Mouse (Mus musculus): ENCODE measurements at regions not wholly inside any gene's neighbourhood (a gene's known extent, or its start where the extent isn't known, plus 50 kb on each side); places are given as distances from the start of the nearest gene placed in this dataset.

DNA sequence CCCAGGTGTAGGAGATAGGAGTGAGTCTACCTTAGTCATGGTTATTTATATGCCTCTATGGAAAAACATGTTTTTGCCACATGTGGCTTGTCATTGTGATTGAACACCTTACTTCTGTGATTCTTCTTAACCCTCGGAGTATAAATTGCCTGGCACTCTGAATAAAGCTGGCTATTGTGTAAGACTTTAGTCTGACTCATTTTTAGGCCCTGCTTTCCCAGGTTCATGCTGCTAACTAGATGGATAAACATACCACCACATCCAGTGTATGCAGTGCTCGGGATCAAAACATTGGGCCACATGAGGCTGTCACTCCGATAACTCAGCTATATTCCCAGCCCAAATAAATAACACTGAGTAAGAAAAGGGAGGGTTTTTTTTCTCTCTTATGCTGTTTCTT lies 287.2 kb downstream of the Gsdmc2 start:
- DNase-seq (ENCODE audit: low spot score in 2 of 2): no peak

DNA sequence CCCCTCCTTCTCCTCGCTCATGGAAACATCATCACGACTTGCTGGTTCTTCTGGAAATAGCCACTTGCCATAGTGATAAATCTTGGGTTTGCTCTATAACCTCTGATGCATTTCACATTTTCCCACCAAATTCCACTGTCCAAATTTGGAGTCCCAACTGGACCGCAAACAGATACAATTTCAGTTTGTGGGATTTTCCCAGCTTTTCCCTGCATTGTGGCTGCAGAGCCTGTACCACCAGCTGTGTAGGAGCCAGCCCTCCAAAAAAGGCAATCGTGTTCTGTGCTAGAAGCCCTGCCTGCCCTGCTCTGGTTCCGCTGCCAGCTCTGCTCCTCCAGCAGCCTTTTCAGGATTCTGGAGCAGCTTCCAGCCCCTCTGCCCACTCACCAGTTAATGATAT lies 291.4 kb downstream of the Gsdmc2 start:
- peak in 1 of 2 experiments; percentile 11 for DNase-seq (ENCODE audit: low spot score in 2 of 2)

GRCm38 (mm10) chr15:63532337-63533055 lies 312.5 kb downstream of the Gsdmc2 start:
- peak; percentile 24 to 34 for DNase-seq (ENCODE audit: low spot score in 2 of 2)

- no peak for DNase-seq (ENCODE audit: low spot score in 2 of 2)
Measured at GRCm38 (mm10) chr15:63527318-63527717, 317.7 kb downstream of the Gsdmc2 start.

DNA sequence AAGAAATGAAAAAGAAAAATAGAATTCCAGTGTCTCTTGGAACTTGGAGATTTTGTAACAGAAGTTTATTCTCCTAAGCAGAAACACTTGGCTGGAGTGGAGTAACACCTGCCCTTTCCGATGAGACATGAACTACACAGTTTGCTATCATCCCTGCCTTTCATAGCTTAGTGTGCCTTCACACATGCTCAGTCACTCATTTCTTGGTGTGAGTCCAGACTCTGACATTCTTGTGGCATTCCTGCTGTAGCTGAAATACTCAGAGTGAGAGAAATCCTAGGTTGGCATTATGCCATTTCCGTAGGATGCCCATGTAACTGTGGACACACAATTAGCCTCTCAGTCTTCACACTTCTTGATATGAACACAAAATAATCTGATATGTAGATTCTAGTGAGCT lies 318.2 kb downstream of the Gsdmc2 start:
- DNase-seq (ENCODE audit: low spot score in 2 of 2): no peak

DNA sequence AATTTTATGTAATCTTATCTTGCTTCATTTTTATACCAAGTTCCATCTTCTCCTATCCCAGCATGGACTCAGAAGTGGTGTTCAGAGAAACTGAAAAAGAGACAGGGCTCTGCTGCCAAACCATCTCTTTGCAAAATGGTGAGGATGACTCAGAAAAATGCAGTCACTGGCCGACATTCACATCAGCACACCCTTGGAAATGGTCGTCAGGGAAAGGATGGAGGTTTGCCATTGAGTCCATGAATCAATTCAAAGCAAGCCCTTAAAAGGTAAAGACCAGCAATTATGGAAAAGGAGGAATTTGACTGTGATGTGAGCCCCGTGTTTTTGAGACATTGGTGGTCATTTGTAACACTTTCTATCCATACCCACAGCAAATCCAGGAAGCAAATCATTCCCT lies 327.7 kb downstream of the Gsdmc2 start:
- DNase-seq (ENCODE audit: low spot score in 2 of 2): no peak

- no peak for DNase-seq (ENCODE audit: low spot score in 2 of 2)
Measured at GRCm38 (mm10) chr15:63500453-63500852, 344.5 kb downstream of the Gsdmc2 start.

DNA sequence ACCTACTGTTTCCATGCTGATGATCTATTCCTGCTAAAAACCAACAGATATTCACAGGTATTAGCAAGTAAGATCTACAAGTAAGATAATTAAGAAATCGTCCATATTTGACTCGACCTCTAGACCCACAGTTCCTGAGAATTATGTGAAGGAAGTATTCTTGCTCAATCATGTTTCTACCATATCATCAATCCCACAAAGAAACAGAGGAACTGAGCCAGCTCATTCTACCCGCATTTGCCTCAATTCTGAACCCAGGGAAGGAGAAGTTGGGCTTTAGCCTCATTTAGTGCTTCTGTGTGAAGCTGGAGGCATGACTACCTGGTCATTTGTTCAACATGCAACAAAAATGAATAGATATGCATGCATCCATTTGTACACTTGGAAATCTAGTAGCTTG lies 346.5 kb downstream of the Gsdmc2 start:
- DNase-seq (ENCODE audit: low spot score in 2 of 2): no peak

- DNase-seq (ENCODE audit: low spot score in 2 of 2): no peak
Measured at GRCm38 (mm10) chr15:63497207-63497606, 347.8 kb downstream of the Gsdmc2 start.

GRCm38 (mm10) chr15:63484910-63485309 lies 360.1 kb downstream of the Gsdmc2 start:
- no peak for DNase-seq (ENCODE audit: low spot score in 2 of 2)

DNA sequence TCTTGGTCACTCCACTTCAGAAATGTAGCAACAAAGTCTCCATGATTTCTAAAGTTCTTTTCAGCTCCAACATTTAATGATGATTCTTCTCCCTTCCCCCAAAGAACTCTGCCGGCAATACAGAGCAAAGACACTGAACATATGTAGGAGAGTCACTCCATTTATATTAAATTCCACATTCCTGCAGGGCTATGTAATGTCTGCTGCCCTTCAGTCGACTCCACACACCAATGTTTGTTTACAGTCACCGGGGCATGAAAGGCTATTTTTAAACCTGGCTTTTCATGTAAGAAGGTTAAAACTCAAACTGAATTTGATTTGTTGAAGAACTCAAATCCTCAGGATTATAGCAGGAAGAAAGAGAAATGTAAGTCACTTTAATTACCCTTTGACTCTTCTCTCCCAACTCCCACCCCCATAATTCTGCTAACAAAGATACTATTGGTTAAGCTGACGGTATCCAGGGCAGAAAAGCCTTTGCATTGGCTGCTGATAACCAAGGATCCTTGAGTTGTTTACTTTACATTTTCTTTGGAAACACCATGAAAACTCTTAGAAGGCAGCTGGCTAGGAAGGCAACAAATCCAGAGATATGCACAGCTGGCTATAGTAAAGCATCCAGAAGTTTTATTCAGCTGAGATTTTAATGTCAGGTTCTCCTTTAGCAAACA lies 360.6 kb downstream of the Gsdmc2 start:
- DNase-seq (ENCODE audit: low spot score in 2 of 2): no peak

- peak in 1 of 2 experiments; percentile 1 for DNase-seq (ENCODE audit: low spot score in 2 of 2)
Measured at GRCm38 (mm10) chr15:63479270-63479805, 365.6 kb downstream of the Gsdmc2 start.

DNA sequence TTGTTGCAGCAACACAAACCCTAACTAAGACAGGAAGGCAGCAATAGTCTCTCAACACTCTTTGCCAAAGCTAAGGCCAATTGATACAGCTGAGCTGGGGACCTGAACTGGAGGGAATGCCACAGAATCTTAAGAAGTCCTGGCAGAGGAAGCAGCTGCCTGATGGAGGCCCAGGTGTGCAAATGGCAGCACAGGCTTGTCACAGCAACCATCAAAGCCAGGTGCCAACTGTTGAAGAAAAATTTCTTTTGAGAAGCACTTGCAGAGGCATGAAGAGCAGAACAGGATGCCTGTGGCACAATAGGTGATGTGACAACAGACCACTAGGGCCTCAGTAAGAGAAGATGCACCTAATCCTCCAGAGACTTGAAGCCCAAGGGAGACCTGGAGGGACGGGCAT lies 378.1 kb downstream of the Gsdmc2 start:
- no peak for DNase-seq (ENCODE audit: low spot score in 2 of 2)

DNA sequence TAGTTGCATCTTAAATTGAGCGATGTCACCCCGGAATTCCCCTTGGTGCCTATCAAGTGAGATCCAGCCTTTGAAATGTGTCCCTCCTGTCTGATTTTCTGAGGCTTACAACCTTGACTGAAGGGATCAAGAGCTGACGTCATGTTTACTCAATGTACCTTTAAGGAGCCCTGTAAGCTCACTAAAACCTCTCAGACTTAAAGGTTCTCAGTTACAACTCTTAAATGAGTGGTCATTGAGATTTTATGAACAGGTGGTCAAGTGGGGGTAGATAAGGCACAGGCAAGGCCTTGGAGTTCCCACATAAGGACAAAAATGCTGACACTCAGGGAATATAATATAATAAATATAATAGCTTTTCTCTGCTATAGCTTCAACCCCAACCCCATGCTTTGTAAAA lies 392.4 kb downstream of the Gsdmc2 start:
- no peak for DNase-seq (ENCODE audit: low spot score in 2 of 2)

DNA sequence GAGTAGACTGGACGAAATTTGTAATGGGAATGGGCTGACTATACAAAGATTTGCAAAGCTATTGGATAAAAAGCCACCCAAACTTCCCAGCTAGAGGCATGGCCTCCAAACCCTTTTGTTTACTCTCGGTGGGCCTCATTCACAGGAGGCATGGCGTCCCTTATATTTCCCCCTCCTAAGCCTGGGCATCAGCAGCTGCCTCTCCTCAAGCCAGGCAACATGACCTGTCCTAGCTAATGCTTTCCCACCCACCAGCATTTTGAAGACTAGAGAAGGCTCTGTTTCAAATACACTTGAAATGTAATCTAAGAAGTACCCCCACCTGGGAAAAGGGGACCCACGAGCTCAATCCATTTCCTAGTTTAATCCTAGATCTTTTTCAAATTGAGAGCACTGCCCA lies 398.7 kb downstream of the Gsdmc2 start:
- DNase-seq (ENCODE audit: low spot score in 2 of 2): no peak

DNA sequence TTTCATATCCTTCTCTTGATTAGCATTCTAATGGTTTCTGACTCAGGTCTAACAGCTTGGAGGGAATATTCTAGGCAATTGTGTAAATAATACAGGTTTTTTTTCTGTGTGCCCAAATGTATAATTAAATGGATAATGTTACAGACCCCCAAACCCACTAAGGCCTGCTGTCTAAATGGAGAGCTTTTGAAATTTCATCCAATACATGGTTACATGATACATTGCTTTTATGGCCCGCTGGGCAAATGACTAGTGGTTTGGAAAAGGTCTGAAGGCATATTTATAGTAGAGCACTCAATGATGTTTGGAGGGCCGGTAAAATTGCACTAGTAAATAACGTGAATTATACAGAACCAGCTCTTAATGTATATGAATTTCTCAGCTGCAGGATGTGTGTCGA lies 400.0 kb downstream of the Gsdmc2 start:
- no peak for DNase-seq (ENCODE audit: low spot score in 2 of 2)

DNA sequence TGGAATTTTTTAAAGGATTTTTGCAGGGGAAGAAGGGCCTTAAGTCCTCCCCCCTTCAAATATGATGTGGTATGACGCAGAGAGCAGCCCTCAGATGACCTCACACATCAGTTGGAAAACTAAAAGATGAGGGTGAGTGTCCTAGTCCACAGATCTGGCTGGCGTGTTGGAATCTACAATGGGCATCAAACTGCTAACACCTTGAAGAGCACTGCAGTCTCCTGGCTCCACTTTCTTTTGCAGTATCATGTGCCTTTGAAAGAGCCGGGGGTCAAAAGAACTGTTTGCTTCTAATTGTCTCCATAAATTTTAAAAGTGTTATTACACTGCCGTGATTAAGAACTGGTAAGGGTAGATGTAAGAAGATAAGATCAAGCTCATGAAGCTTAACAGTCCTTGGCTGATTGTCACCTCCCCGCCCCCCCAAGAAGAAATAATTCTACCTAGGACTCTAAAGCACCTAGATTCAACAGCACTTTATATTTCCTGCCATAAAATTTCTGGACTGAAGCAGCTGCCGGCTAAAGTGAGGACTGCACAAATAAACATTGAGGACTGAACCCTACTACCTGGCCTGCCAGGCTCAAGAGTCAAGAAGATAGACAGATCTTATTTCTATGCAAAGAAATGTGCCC lies 402.7 kb downstream of the Gsdmc2 start:
- DNase-seq (ENCODE audit: low spot score in 2 of 2): no peak

DNA sequence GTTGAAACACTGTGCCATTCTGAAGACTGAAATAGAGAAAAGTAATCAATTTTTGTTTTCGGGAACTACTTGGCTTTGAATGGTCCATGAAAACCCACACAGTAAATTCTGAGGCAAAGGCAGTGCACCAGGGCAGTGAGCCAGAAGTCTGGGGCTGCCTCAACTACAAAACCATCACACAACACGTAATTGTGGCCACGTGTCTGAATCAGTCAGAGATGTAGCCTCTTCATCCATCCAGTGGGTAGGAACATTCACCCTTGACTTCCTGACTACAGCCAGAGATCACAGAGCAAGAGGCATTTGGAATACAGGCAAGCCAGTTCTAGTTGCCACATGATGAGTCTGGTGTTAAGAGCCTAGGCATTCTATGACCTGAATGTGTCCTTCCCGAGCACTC lies 432.3 kb downstream of the Gsdmc2 start:
- DNase-seq (ENCODE audit: low spot score in 2 of 2): no peak

DNA sequence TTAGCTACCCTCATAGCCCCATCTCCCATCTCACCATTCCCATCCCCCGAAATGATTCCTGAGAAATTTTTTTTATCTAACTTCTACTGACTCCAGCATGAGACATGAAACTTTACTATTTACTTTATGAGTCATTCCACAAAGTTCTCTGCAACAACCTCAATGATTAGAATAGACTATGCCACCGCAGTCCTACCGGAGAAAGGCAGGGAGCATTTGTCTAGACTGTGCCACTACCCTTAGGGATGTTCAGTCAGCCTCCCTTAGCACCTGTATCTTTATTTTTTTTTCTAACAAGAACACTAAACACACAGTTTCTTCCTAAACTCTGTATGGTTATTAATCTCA lies 433.2 kb downstream of the Gsdmc2 start:
- DNase-seq (ENCODE audit: low spot score in 2 of 2): no peak

DNA sequence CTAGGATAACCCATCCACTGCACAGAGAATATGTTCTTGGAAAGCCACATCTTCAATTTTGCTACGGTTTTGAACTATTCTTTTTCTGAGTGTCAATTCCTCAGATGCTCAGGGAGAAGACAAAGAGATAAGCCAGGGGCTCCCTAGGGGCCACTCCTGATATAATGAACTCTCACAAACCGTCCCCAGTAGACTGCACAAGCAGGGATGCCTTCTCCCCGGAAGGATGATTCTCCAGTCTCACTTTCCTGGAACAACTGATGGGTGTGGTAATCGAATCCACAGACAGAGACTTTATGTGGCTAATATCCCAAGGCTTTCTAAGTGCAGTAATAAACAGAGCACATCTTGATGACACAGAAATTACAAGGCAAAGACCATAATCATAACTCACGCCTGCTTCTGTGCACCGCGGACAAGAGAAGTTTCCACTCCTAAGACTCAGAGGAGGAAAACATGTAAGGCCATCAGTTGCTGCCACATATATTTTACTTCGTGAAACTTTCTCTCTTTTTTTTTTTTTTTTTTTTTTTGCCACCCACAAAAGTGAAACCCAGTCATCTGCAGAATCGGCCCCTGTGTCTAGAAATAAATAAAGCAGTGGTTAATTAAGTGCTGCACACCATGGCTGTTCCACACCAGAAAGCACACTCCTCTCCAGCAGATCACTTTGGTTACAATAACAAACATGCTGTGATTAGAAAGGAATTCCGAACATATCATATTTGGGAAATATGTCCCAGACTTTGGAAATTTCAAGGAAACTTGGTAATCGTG lies 433.8 kb downstream of the Gsdmc2 start:
- DNase-seq (ENCODE audit: low spot score in 2 of 2): no peak

DNA sequence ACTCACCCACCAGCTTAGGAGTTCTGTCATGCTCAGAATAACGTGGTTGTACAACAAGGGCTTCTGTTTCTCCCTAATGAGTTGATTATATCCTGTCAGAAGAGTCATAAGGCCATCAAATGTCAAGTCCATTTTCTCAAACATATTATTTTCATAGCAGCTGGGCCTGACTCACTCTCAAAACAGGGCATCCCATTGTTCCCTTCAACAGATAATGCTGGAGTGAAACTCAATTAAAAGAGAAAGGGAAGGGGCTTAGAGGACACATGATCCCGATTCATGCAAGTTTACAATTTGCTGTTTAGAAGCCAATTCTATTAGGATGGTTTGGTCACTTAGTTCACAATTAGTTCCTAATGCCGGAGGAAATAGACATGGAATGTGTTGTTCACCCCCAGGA lies 444.5 kb downstream of the Gsdmc2 start:
- DNase-seq (ENCODE audit: low spot score in 2 of 2): no peak

DNA sequence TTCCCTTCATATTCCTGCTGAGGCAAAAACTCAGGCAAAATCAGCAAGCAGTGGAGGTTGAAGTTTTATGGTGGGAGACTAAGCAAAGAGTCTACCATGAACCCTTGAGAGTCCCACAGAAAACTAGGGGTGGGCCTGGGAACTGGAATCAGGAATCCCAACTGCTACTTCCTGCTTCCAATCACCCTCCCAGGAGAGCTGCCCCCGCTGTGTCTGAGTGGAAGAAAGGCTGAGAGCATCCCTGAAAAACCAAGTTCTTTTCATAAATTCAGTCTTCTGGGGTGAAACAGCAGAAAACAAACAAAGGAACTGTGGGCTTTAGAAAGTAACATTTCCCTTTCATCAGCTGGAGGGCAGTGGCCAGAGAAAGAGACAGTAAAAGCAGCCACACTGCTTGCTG lies 445.0 kb downstream of the Gsdmc2 start:
- no peak for DNase-seq (ENCODE audit: low spot score in 2 of 2)
